Mouse (Mus musculus): ENCODE results near the gene Map1s. TPM values are rescaled to one million over a fixed set of nuclear protein-coding genes. Genes with fewer than 3 reads are reported as not detected.

Map1s gene
- polyA plus RNA-seq, 1 experiment from 2014 or later: 39.5 TPM

GRCm38 (mm10) chr8:70903582-70903981 lies 2.1 kb upstream of the Map1s start:
- ATAC-seq (ENCODE audit: insufficient read depth, low FRiP score, low read depth): no peak
- H3K4me2 ChIP-seq: no peak overlapping the region

DNA sequence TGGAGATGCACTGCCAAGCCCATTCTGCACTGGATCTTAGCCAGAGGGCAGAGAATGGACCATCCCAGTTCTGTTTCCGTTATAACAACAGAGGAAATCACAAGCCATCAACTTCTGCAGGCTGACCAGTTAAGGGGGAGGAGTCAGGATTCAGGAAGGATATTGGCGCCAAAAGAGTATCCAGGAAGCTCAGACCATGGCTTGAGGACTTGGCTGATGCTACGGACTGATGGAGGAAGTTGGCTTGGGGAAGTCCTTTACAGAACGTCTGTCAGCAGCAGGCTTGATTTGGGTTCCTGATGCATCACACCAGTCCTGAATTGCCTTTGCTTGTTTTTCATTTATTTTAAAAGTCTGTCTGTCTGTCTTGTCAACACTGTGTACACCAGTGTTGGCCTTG lies 1.2 kb upstream of the Map1s start:
- Histone ChIP-seq H3K4me1 (peaks cover 11% of the 10 kb centered on the region), H3K36me3 (no peaks in the 10 kb centered on the region), H3K27ac (no peak overlapping the region), H3K9ac (no peak overlapping the region), H3K27me3 (replicated peaks) (no peaks in the 10 kb centered on the region), H3K9me3 (no peaks in the 10 kb centered on the region), H3K4me2 (no peak overlapping the region), H3K4me3 (replicated peaks) (no peak overlapping the region)
- ATAC-seq (ENCODE audit: insufficient read depth, low FRiP score, low read depth): no peak
- whole genome bisulfite sequencing: 61% methylated on average over 4 of the region's 4 CpGs

More at GRCm38 (mm10) chr8:70903582-70903981, 2.1 kb upstream of the Map1s start:
- H3K4me1 ChIP-seq: peaks cover 11% of the 10 kb centered on the region
- H3K27ac ChIP-seq: no peak overlapping the region
- no peaks in the 10 kb centered on the region for H3K9me3 ChIP-seq
- H3K36me3 ChIP-seq: no peaks in the 10 kb centered on the region
- no peaks in the 10 kb centered on the region for H3K27me3 ChIP-seq (replicated peaks)
- no peak overlapping the region for H3K4me3 ChIP-seq (replicated peaks)
- no peak overlapping the region for H3K9ac ChIP-seq

- Histone ChIP-seq H3K27ac (peak overlapping the region; percentile 83), H3K4me2 (peak overlapping the region; percentile 86), H3K9ac (peak overlapping the region; percentile 84), H3K4me1 (peaks cover 11% of the 10 kb centered on the region), H3K36me3 (no peaks in the 10 kb centered on the region), H3K9me3 (no peaks in the 10 kb centered on the region), H3K4me3 (replicated peaks) (peak overlapping the region; percentile 88), H3K27me3 (replicated peaks) (no peaks in the 10 kb centered on the region)
- no peak for ATAC-seq (ENCODE audit: insufficient read depth, low FRiP score, low read depth)
- 12% methylated on average over 8 of the region's 8 CpGs for WGBS
Measured at GRCm38 (mm10) chr8:70905463-70905830, 285 bp upstream of the Map1s start.

GRCm38 (mm10) chr8:70907518-70907917 lies 1.8 kb downstream of the Map1s start:
- Histone ChIP-seq H3K27me3 (replicated peaks) (no peaks in the 10 kb centered on the region), H3K9ac (no peak overlapping the region), H3K4me3 (replicated peaks) (no peak overlapping the region), H3K36me3 (peaks cover 18% of the 10 kb centered on the region), H3K4me2 (no peak overlapping the region), H3K9me3 (no peaks in the 10 kb centered on the region), H3K27ac (no peak overlapping the region), H3K4me1 (peaks cover 11% of the 10 kb centered on the region)
- 85% methylated on average over 2 of the region's 2 CpGs for WGBS
- no peak for ATAC-seq (ENCODE audit: insufficient read depth, low FRiP score, low read depth)

- H3K9me3 ChIP-seq: no peaks in the 10 kb centered on the region
- no peak for ATAC-seq (ENCODE audit: insufficient read depth, low FRiP score, low read depth)
- no peaks in the 10 kb centered on the region for H3K27me3 ChIP-seq (replicated peaks)
- peaks cover 57% of the 10 kb centered on the region for H3K36me3 ChIP-seq
- H3K4me1 ChIP-seq: peaks cover 4% of the 10 kb centered on the region; the same call in 1 of the 2 replicates
- H3K9ac ChIP-seq: no peak overlapping the region
- no peak overlapping the region for H3K4me3 ChIP-seq (replicated peaks)
- no peak overlapping the region for H3K27ac ChIP-seq
- H3K4me2 ChIP-seq: no peak overlapping the region
- 80% methylated on average over 5 of the region's 5 CpGs for WGBS
Measured at GRCm38 (mm10) chr8:70911596-70911995, 5.9 kb downstream of the Map1s start.

DNA sequence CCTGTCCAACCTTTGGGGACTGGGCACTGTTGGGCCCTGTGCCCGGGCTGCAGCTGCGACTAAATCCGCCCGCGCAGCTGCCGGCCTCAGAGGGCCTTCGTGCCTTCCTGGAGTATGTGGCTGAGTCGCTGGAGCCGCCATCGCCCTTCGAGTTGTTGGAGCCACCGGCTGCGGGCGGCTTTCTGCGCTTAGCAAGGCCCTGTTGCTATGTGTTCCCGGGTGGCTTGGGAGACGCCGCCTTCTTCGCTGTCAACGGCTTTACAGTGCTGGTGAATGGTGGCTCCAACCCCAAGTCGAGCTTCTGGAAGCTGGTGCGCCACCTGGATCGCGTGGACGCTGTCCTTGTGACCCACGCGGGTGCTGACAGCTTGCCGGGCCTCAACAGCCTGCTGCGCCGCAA lies 7.2 kb downstream of the Map1s start:
- WGBS: 90% methylated on average over 30 of the region's 30 CpGs
- Histone ChIP-seq H3K4me1 (no peaks in the 10 kb centered on the region), H3K27ac (no peak overlapping the region), H3K9me3 (no peaks in the 10 kb centered on the region), H3K4me2 (no peak overlapping the region), H3K9ac (no peak overlapping the region), H3K36me3 (peaks cover 67% of the 10 kb centered on the region), H3K27me3 (replicated peaks) (no peaks in the 10 kb centered on the region), H3K4me3 (replicated peaks) (no peak overlapping the region)
- ATAC-seq (ENCODE audit: insufficient read depth, low FRiP score, low read depth): no peak

- Histone ChIP-seq H3K27me3 (replicated peaks) (no peaks in the 10 kb centered on the region), H3K9me3 (no peaks in the 10 kb centered on the region), H3K4me3 (replicated peaks) (no peak overlapping the region), H3K9ac (no peak overlapping the region), H3K4me2 (no peak overlapping the region), H3K27ac (no peak overlapping the region), H3K36me3 (peaks cover 67% of the 10 kb centered on the region), H3K4me1 (no peaks in the 10 kb centered on the region)
- ATAC-seq (ENCODE audit: insufficient read depth, low FRiP score, low read depth): no peak
- 92% methylated on average over 26 of the region's 26 CpGs for WGBS
Measured at GRCm38 (mm10) chr8:70913523-70913922, 7.8 kb downstream of the Map1s start.

DNA sequence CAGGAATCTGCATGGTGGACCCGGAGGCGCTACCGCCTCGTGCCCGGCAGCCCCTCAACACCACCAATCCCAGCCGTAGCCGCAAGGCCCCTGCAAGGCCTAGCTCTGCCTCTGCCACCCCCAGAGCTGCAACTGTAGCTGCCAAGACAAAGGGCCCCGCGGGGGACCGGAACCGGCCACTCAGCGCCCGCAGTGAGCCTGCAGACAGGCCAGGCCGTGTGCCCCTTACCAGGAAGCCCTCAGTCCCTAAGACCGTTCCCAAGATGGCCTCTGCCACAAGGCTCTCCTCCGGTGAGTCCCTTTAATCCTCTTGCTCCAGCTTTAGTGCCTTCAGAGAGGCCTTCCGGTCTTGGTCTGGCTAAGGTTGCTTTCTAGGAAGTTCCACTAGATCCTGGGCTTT lies 9.0 kb downstream of the Map1s start:
- Histone ChIP-seq H3K9me3 (no peaks in the 10 kb centered on the region), H3K4me2 (no peak overlapping the region), H3K27me3 (replicated peaks) (no peaks in the 10 kb centered on the region), H3K4me3 (replicated peaks) (no peak overlapping the region), H3K9ac (no peak overlapping the region), H3K27ac (no peak overlapping the region), H3K36me3 (peaks cover 67% of the 10 kb centered on the region), H3K4me1 (no peaks in the 10 kb centered on the region)
- WGBS: 93% methylated on average over 17 of the region's 17 CpGs
- ATAC-seq (ENCODE audit: insufficient read depth, low FRiP score, low read depth): no peak

GRCm38 (mm10) chr8:70920049-70920922 lies 14.6 kb downstream of the Map1s start:
- H3K4me1 ChIP-seq: no peaks in the 10 kb centered on the region
- no peak overlapping the region for H3K9ac ChIP-seq
- no peaks in the 10 kb centered on the region for H3K27me3 ChIP-seq (replicated peaks)
- H3K9me3 ChIP-seq: no peaks in the 10 kb centered on the region
- WGBS: 78% methylated on average over 9 of the region's 9 CpGs
- H3K27ac ChIP-seq: no peak overlapping the region
- no peak for ATAC-seq (ENCODE audit: insufficient read depth, low FRiP score, low read depth)
- no peak overlapping the region for H3K4me2 ChIP-seq
- H3K36me3 ChIP-seq: peaks cover 21% of the 10 kb centered on the region
- no peak overlapping the region for H3K4me3 ChIP-seq (replicated peaks)

- Histone ChIP-seq H3K4me3 (replicated peaks) (no peak overlapping the region), H3K9me3 (no peaks in the 10 kb centered on the region), H3K4me2 (no peak overlapping the region), H3K9ac (no peak overlapping the region), H3K4me1 (no peaks in the 10 kb centered on the region), H3K27me3 (replicated peaks) (no peaks in the 10 kb centered on the region), H3K27ac (no peak overlapping the region), H3K36me3 (no peaks in the 10 kb centered on the region)
- WGBS: 87% methylated on average over 4 of the region's 4 CpGs
- ATAC-seq (ENCODE audit: insufficient read depth, low FRiP score, low read depth): no peak
Measured at GRCm38 (mm10) chr8:70924151-70924550, 18.4 kb downstream of the Map1s start.

DNA sequence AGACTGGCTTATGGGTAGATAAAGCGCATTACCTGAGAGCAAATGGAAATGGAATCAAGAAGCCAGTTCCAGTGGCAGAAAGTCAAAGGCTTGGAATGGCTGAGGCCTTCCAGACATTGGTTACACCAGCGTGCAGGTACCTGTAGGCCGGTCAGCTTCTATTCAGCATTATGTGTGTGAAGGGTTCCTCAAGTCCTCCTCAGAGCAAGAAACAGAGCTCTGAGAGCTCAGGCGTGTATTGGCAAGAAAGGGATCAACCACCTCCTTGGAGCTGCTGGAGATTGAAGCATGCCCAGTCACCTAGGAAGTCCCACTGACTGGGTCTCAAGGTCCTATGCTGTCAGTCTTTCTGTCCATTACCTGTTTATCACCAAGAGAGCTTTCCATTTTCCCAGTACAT lies 20.0 kb downstream of the Map1s start:
- H3K36me3 ChIP-seq: no peaks in the 10 kb centered on the region
- WGBS: 92% methylated on average over 4 of the region's 4 CpGs

DNA sequence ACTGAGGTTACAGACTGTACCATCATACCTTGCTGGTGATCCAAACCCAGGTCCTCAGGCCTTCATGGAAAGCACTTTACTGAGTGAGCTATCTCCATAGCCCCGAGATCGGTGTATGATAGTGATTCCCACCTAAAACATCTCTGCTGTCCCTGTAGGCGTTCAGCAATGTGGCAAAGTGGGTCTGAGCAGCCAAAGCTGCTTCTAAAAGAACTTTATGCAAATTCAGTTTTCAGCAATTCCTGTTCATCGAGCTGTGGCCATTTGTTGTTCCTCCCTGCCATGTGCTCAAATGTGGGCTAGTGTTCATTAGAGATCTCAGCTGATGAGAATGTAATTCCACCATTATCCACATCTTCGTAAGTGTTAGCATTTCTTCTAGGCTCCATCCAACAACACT lies 20.7 kb downstream of the Map1s start:
- no peak for ATAC-seq (ENCODE audit: insufficient read depth, low FRiP score, low read depth)
- Histone ChIP-seq H3K36me3 (no peaks in the 10 kb centered on the region), H3K9ac (no peak overlapping the region), H3K27ac (no peak overlapping the region), H3K9me3 (no peaks in the 10 kb centered on the region), H3K27me3 (replicated peaks) (no peaks in the 10 kb centered on the region), H3K4me1 (no peaks in the 10 kb centered on the region), H3K4me3 (replicated peaks) (no peak overlapping the region), H3K4me2 (no peak overlapping the region)
- 86% methylated on average over 5 of the region's 5 CpGs for WGBS

More for the DNA sequence above, 20.0 kb downstream of the Map1s start:
- Histone ChIP-seq H3K4me2 (no peak overlapping the region), H3K27ac (no peak overlapping the region), H3K4me1 (no peaks in the 10 kb centered on the region), H3K27me3 (replicated peaks) (no peaks in the 10 kb centered on the region), H3K9ac (no peak overlapping the region), H3K9me3 (no peaks in the 10 kb centered on the region), H3K4me3 (replicated peaks) (no peak overlapping the region)
- ATAC-seq (ENCODE audit: insufficient read depth, low FRiP score, low read depth): no peak
